Mouse (Mus musculus): ENCODE measurements around the gene Lmtk2.

- TF ChIP-seq CTCF (IDR thresholded peaks at IDR 0.05; ENCODE audit: low read depth) = no peak
- no peak for TF ChIP-seq EP300 (IDR thresholded peaks at IDR 0.05; ENCODE audit: low read depth)
These were observed 104.1 kb downstream of the Lmtk2 start for GRCm38 (mm10) chr5:144204303-144204702.
